ENCODE assay signal across 17 mouse cellular contexts in genomic region chr2:154732503-154733141, GRCm38 (mm10). TPM values are rescaled to one million over a fixed set of nuclear protein-coding genes. Genes with fewer than 3 reads are reported as not detected.
A peak's percentile ranks its signal among the peaks of the same experiment; 100 is the strongest.
DNase-seq lines count a peak whose midpoint lies in the region; ATAC-seq lines count a peak whose summit lies in the region.
"Had no signal": no experiment of that assay in that cellular context is flagged by ENCODE, and none has a peak within 500 bp of the region (broad histone marks: within the 10 kb centered on the region; RNA-seq: fewer than 3 reads in every experiment).

No protein-coding gene starts in this region.

- WGBS in forebrain, embryonic 15.5 days, result 78% methylated on average over 9 of the region's 9 CpGs
- WGBS in kidney, embryonic 14.5 days, result 64% methylated on average over 9 of the region's 9 CpGs

- peaks cover 11% of the 10 kb centered on the region; the same call in 1 of the 2 replicates for H3K4me1 ChIP-seq in forebrain, embryonic 15.5 days
- peaks cover 29% of the 10 kb centered on the region for H3K4me1 ChIP-seq in kidney, embryonic 14.5 days (ENCODE audit: control insufficient read depth, insufficient read depth, low read length)
- H3K4me1 ChIP-seq: midbrain, embryonic 12.5 days had no signal

- no peak overlapping the region for H3K27ac ChIP-seq in forebrain, embryonic 15.5 days (replicated peaks)
- H3K27ac ChIP-seq in kidney, embryonic 14.5 days (ENCODE audit: low read depth, low read length), result no peak overlapping the region
- H3K27ac ChIP-seq: midbrain, embryonic 12.5 days; neural tube, embryonic 13.5 days had no signal

- no peaks in the 10 kb centered on the region for H3K9me3 ChIP-seq in forebrain, embryonic 15.5 days
- H3K9me3 ChIP-seq in kidney, embryonic 14.5 days (ENCODE audit: control insufficient read depth, low read length), result no peaks in the 10 kb centered on the region
- H3K9me3 ChIP-seq: midbrain, embryonic 12.5 days; neural tube, embryonic 13.5 days had no signal

- ATAC-seq in granulocyte monocyte progenitor cell, adult 5-6 weeks (replicated peaks; ENCODE audit: poor library complexity, severe bottlenecking), result peak; percentile 95
- 0 out of 2 replicates have a peak, but pooled peaks have one; percentile 45 for ATAC-seq in megakaryocyte-erythroid progenitor cell, adult 5-6 weeks (replicated peaks; ENCODE audit: low FRiP score, low TSS enrichment, poor library complexity, severe bottlenecking)
- ATAC-seq in forebrain, embryonic 15.5 days (replicated peaks), result no peak
- ATAC-seq in kidney, embryonic 14.5 days (ENCODE audit: low FRiP score, low TSS enrichment), result no peak

- no peaks in the 10 kb centered on the region for H3K36me3 ChIP-seq in forebrain, embryonic 15.5 days
- no peaks in the 10 kb centered on the region for H3K36me3 ChIP-seq in kidney, embryonic 14.5 days (ENCODE audit: control insufficient read depth, insufficient read depth, low read length)
- H3K36me3 ChIP-seq: midbrain, embryonic 12.5 days; neural tube, embryonic 13.5 days had no signal

- DNase-seq in adrenal gland, postnatal 36 days, result peak; percentile 60 to 65
- DNase-seq in adrenal gland, adult 18-20 months (ENCODE audit: low spot score in 2 of 2), result no peak
- peak; percentile 36 for DNase-seq in CD4-positive, CD25-positive, alpha-beta regulatory T cell, adult 2 months (ENCODE audit: low read depth, low spot score)
- no peak for DNase-seq in right cerebral cortex, postnatal 4 days
- DNase-seq: cerebellum, adult 11 months; heart, adult 18-20 months; kidney, adult 11 months; liver; right cerebral cortex, adult 18-20 months; thymus, adult 2 months had no signal

- H3K27me3 ChIP-seq in forebrain, embryonic 15.5 days, result no peaks in the 10 kb centered on the region
- no peaks in the 10 kb centered on the region for H3K27me3 ChIP-seq in kidney, embryonic 14.5 days (ENCODE audit: control insufficient read depth, insufficient read depth, low read length)
- H3K27me3 ChIP-seq: midbrain, embryonic 12.5 days; neural tube, embryonic 13.5 days had no signal

- H3K4me2 ChIP-seq in forebrain, embryonic 15.5 days (replicated peaks), result no peak overlapping the region
- H3K4me2 ChIP-seq in kidney, embryonic 14.5 days (replicated peaks; ENCODE audit: low read depth, low read length), result no peak overlapping the region
- H3K4me2 ChIP-seq: midbrain, embryonic 12.5 days; neural tube, embryonic 13.5 days had no signal

- H3K4me3 ChIP-seq in forebrain, embryonic 15.5 days, result no peak overlapping the region
- H3K4me3 ChIP-seq in kidney, embryonic 14.5 days (ENCODE audit: low read length), result no peak overlapping the region
- H3K4me3 ChIP-seq: midbrain, embryonic 12.5 days; neural tube, embryonic 13.5 days had no signal

- H3K9ac ChIP-seq in forebrain, embryonic 15.5 days (replicated peaks), result no peak overlapping the region
- no peak overlapping the region for H3K9ac ChIP-seq in kidney, embryonic 14.5 days (ENCODE audit: low read depth, low read length)
- H3K9ac ChIP-seq: midbrain, embryonic 12.5 days; neural tube, embryonic 13.5 days had no signal

RNA-seq across cellular contexts. Expression of gene Gm14214, which starts 37.2 kb away (rescaled TPM):
- not detected for total RNA-seq in adrenal gland, postnatal 36 days (2021)
- not detected for total RNA-seq in adrenal gland, adult 18-20 months (2021)
- not detected in 2 replicates for total RNA-seq in granulocyte monocyte progenitor cell, adult 5-6 weeks (2014; fragmentation: Nextera tagmentation)
- total RNA-seq in granulocyte monocyte progenitor cell, adult 5-6 weeks (2017), result not detected in 2 replicates
- total RNA-seq in megakaryocyte-erythroid progenitor cell, adult 5-6 weeks (2014; fragmentation: Nextera tagmentation), result not detected in 2 replicates
- not detected in 2 replicates for total RNA-seq in megakaryocyte-erythroid progenitor cell, adult 5-6 weeks (2017)
- not detected in 2 replicates for polyA plus RNA-seq in forebrain, embryonic 15.5 days (2015; fragmentation: Nextera tagmentation; extraction: Ambion mirVana)
- not detected in 2 replicates for polyA plus RNA-seq in kidney, embryonic 14.5 days (2014; fragmentation: Nextera tagmentation; extraction: Ambion mirVana)
- total RNA-seq: heart, adult 18-20 months; heart, postnatal 25 days had no signal
- polyA plus RNA-seq: midbrain, embryonic 12.5 days; neural tube, embryonic 13.5 days; thymus, adult 2 months had no signal

RNA-seq across cellular contexts. Expression of gene Raly, which starts 58.3 kb away (rescaled TPM):
- total RNA-seq in adrenal gland, postnatal 36 days (2021), result 100 to 1,000 TPM; 187 to 234 TPM
- total RNA-seq in adrenal gland, adult 18-20 months (2021), result 100 to 1,000 TPM; 190 to 194 TPM
- total RNA-seq in granulocyte monocyte progenitor cell, adult 5-6 weeks (2014; fragmentation: Nextera tagmentation), result 152 and 190 TPM in 2 replicates
- 191 and 211 TPM in 2 replicates for total RNA-seq in granulocyte monocyte progenitor cell, adult 5-6 weeks (2017)
- total RNA-seq in megakaryocyte-erythroid progenitor cell, adult 5-6 weeks (2014; fragmentation: Nextera tagmentation), result 153 and 167 TPM in 2 replicates
- total RNA-seq in megakaryocyte-erythroid progenitor cell, adult 5-6 weeks (2017), result 152 and 190 TPM in 2 replicates
- 37.1 and 38.2 TPM in 2 replicates for polyA plus RNA-seq in forebrain, embryonic 15.5 days (2015; fragmentation: Nextera tagmentation; extraction: Ambion mirVana)
- polyA plus RNA-seq in kidney, embryonic 14.5 days (2014; fragmentation: Nextera tagmentation; extraction: Ambion mirVana), result 68.8 and 310 TPM in 2 replicates

RNA-seq across cellular contexts. Expression of gene a, which starts 58.6 kb away (rescaled TPM):
- not detected for total RNA-seq in adrenal gland, postnatal 36 days (2021)
- total RNA-seq in adrenal gland, adult 18-20 months (2021), result not detected
- total RNA-seq in granulocyte monocyte progenitor cell, adult 5-6 weeks (2014; fragmentation: Nextera tagmentation), result not detected in 2 replicates
- total RNA-seq in granulocyte monocyte progenitor cell, adult 5-6 weeks (2017), result not detected in 2 replicates
- not detected in 2 replicates for total RNA-seq in megakaryocyte-erythroid progenitor cell, adult 5-6 weeks (2014; fragmentation: Nextera tagmentation)
- not detected in 2 replicates for total RNA-seq in megakaryocyte-erythroid progenitor cell, adult 5-6 weeks (2017)
- polyA plus RNA-seq in forebrain, embryonic 15.5 days (2015; fragmentation: Nextera tagmentation; extraction: Ambion mirVana), result 0.50 and 0.55 TPM in 2 replicates
- not detected in 2 replicates for polyA plus RNA-seq in kidney, embryonic 14.5 days (2014; fragmentation: Nextera tagmentation; extraction: Ambion mirVana)
- total RNA-seq: heart, adult 18-20 months; heart, postnatal 25 days had no signal
- polyA plus RNA-seq: neural tube, embryonic 13.5 days had no signal

Comparison
In these comparisons a context has a peak if more than half of its experiments do, and no peak if none do; other contexts are left out.
1. DNase-seq: peak in adrenal gland, postnatal 36 days (2 of 2) and CD4-positive, CD25-positive, alpha-beta regulatory T cell, adult 2 months (single experiment); none in adrenal gland, adult 18-20 months (0 of 2) and right cerebral cortex, postnatal 4 days (single experiment).
2. ATAC-seq: peak in granulocyte monocyte progenitor cell, adult 5-6 weeks (single experiment) and megakaryocyte-erythroid progenitor cell, adult 5-6 weeks (single experiment); none in forebrain, embryonic 15.5 days (single experiment) and kidney, embryonic 14.5 days (single experiment).